Mouse (Mus musculus): ENCODE data around the gene Igflr1.
A peak's percentile ranks its signal among the peaks of the same experiment; 100 is the strongest.

Igflr1 gene

DNA sequence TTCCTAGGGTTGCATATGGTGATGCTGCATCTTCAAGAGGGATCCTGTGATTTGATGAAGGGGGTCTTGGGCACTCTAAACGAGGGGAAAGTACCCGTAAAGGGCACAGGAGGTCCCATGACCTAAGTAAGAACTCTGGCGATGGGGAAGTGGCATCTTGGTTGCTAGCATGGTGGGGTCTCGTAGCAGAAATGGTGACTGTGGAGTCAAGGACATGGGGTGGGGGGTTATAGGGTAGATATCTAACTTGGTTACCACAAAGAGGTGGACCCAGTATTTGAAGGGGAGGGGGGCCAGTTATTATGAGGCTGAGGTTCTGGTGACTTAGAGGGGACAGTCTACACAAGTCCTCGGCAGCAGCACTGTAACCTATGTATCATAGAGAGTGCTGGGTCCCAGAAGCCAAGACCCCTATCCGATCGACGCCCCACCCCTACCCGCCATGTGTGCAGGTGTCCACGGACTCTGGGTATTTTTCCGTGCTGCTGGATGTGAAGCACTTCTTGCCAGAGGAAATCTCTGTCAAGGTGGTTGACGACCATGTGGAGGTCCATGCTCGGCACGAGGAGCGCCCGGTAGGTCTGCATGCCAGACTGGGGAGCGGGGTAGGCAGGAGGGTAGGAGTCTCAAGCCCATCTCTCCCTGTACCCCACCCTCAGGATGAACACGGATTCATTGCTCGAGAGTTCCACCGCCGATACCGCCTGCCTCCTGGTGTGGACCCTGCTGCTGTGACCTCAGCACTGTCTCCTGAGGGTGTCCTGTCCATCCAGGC, 11.2 kb upstream of the Igflr1 start:
- DNase-seq = no peak

DNA sequence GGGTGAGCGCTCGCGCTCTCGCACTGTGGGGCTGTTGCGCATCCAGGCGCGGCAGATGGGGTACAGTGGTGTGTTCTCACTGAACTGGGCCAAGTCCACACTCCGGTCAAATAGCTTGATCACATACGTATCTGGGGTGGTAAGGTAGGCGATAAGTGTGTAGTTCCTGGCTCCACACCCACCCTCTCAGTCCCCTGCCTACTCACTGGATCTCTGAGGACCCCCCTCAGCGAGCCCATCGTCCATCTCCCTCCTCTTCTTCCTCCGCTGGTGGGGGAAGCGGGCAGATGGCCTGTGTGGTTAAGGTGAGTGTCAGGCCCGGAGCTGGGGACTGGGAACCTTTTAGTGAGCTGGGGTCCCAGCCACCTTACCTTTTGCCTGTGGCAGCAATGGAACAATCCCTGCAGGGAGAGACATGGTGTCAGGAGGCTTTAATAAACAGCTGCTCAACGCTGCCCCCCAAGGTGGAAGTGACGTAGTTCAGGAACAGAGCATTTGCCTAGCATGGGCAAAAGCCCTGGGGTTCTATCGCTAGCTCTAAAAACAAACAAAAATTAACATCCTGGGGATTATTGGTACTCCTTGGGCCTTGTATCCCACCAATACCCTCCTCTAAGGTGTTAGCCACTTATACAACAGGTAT, 8.2 kb upstream of the Igflr1 start:
- no peak for DNase-seq

DNA sequence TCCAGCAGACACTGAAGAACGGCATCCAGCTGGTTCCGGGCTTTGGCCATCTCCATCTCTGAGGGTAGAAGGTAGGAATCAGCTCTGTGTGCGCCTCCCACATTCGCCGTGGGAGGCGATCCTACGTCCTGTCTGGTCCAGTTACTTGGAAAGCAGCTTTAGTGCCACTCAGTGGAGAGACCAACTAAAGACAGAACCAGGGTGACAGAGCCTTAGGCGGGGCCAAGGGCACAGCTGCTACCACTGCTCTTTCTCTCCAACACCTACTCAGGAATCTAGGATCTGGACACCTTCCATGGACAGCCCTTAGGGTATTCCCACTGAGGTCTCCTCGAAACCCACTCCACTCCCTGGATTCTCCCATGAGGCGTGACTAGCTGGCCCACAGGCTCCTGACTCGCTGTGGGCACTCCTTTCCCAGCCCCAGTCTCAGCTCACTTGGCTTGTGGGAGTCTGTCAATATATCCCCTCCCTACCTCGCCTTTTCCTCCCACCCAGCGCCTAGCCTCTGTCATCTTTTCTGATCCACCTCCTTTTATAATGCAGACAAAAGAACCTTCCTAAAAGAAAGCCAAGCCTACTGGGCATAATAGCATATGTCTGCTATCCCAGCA, 7.2 kb upstream of the Igflr1 start:
- no peak for DNase-seq

- no peak for DNase-seq
Observed at GRCm38 (mm10) chr7:30558656-30559442, 6.4 kb upstream of the Igflr1 start.

- DNase-seq = peak; percentile 100
Observed at GRCm38 (mm10) chr7:30559443-30559954, 5.7 kb upstream of the Igflr1 start, which contains the start of gene Lin37. TSS of gene Lin37 (minus strand) at chr7:30559838.

- DNase-seq = no peak
Observed at GRCm38 (mm10) chr7:30560296-30560695, 4.9 kb upstream of the Igflr1 start.

DNA sequence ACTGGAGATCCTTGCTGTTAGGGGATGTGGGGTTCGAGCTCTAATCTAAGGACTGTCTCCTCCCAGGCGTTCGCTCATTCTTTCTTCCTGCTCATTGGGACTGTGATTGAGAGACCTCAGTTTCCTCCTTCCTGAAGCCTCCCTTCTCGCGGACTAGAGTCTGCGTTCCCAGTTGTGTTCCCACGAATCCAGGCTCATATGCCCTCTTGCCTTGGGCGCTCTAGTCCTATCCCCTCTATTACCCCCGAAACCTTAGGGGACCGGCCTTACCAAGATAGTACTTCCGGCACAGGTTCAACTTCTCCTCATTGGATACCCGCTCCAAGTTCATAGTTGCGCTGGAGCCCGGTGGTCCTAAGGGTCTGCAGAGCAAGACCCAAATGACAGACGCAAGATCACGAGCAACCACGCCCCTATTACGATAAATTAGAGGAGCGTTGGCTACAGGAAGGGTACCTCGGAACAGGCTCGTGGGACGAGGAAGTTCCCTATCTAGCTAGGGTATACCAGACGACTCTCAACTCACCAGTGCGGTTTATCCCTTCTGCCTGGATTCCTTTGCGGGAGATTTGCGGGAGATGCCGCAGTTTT, 2.6 kb upstream of the Igflr1 start:
- no peak for DNase-seq

DNA sequence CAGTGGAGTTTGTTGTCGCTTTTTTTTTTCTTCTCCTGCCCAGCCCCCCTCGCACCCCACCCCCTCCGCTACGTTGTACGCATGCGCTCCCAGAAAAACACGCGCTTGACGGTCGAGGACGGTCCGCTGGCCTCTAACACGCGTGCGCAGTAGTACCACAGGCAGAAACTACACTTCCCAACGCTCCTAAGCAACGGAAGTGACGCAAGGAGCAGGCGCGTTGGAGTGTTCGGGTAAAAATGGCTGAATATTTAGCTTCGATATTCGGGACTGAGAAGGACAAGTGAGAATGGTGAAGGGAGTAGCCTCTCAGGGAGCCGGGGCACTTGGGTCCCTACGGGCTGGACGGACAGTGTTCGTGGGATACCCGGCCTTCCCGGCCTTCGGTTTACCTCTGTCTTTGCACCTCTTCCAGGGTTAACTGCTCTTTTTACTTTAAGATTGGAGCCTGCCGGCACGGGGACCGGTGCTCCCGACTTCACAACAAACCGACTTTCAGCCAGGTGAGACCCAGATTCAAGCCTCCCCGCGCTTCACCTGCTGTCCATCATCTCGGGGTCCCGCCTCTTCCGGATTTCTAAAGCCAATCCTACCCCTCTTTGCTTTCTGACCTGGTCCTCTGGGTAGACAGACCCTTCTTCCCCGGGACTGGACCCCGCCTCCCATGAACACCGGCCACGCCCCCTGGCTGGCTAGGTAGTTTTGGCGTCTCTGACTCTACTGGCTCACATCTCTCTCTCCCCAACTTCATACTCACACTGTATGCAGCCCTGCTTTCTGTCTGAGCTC, 1.9 kb upstream of the Igflr1 start, which contains the start of the genes U2af1l4, Gm49396 and Psenen:
Gene U2af1l4 (plus strand): TSS at position 185 of the 789 bp plus-strand sequence.
Gene Gm49396 (plus strand): TSS at position 228 of the 789 bp plus-strand sequence.
Gene Psenen (minus strand): TSS at position 511 of the 789 bp plus-strand sequence.
- peak; percentile 99 for DNase-seq

GRCm38 (mm10) chr7:30563906-30564280, 1.3 kb upstream of the Igflr1 start:
- no peak for DNase-seq

DNA sequence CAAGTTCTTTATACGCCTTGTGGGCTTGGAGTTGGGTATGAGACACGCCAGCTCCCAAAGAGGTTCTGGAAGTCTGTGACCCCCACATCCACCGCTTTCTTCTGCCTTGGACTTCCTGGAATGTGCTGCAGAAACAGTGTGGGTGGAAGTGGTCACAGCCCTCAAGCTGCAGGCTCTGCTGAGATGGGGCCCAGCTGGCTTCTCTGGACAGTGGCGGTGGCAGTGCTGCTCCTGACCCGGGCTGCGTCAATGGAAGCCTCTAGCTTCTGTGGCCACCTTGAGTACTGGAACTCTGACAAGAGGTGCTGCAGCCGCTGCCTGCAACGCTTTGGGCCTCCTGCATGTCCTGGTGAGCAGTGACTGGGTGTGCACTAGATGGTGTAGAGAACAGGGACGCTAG, 806 bp downstream of the Igflr1 start:
- no peak for DNase-seq

GRCm38 (mm10) chr7:30567555-30567954, 2.3 kb downstream of the Igflr1 start:
- DNase-seq = no peak

- DNase-seq = no peak
Observed at GRCm38 (mm10) chr7:30572389-30572788, 7.2 kb downstream of the Igflr1 start.

DNA sequence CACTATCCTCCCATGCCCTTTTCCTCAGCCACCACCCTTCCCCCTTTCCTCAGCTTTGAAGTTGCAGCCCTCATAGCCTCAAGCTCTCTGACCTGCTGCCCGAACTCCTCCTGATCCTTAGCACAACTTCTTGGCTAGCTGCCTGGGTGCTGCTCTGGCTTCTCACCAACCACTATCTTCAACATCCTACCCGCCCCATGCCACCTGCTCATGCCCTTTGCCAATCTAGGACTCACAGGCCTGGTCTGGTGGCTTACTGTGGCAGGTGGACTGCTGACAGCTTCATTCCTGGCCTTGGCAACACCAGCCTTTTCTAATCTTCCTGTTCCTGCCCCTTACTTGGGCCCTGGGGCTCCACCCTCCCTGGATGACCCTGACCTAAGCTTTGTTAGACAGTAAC, 7.7 kb downstream of the Igflr1 start:
- DNase-seq = peak; percentile 56

GRCm38 (mm10) chr7:30579950-30580349, 14.7 kb downstream of the Igflr1 start:
- no peak for DNase-seq

DNA sequence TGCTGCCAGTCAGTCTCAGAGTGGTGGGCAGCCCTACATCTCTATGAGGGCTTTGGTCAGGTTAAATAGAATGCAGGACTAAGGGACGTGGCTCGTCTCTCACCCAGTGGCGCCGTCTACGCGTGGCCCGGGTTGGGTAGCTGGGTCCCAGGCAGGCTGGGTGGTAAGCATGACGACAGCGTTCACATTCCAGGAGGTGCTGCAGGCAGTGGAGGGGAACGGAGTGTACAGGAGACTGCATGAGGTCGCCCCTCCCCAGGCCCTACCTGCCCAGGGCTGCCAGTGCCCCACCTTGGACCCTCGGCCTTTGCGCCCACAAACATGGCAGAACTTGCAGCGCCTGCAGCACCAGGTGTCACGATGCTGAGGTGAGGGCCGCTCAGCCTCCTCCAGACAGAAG, 16.3 kb downstream of the Igflr1 start:
- DNase-seq = no peak

DNA sequence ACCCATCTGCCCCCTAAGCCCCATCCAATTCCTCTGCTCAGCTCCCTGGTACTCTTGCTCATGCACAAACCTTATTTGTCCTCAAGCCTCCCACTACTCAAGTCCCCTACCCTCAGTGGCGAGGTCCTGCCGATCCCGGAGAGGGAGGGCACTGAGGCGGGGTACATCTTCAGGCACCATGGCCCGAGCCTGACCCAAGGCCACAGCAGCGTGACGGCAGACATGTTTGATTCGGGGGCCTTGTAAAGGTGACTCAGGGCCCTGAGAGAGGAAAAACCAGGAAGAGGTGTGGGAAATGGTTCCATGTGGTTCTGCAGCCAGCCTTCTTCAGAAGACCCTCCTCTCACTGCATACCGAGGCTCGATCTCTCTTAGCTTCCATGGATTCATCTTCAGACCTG, 19.1 kb downstream of the Igflr1 start:
- no peak for DNase-seq

DNA sequence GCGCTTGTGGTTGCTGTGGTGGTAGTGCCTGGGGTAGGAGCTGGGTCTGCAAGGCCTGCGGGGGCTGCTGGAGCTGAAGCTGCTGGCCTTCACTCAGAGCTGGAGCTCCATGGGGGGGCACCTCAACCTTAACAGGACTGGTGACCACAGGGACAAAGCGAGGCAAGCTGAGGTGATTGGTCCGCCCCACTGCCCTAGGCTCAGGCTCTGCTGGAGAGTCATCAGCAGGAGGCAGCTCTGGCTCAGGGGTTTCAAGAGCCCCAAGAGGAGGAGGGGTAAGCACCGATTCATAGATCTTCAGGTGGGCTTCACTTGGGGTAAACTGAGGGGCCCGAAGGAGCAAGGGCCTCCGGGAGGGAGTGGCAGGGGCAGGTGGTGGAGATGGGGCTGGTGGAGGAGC, 19.9 kb downstream of the Igflr1 start:
- no peak for DNase-seq

DNA sequence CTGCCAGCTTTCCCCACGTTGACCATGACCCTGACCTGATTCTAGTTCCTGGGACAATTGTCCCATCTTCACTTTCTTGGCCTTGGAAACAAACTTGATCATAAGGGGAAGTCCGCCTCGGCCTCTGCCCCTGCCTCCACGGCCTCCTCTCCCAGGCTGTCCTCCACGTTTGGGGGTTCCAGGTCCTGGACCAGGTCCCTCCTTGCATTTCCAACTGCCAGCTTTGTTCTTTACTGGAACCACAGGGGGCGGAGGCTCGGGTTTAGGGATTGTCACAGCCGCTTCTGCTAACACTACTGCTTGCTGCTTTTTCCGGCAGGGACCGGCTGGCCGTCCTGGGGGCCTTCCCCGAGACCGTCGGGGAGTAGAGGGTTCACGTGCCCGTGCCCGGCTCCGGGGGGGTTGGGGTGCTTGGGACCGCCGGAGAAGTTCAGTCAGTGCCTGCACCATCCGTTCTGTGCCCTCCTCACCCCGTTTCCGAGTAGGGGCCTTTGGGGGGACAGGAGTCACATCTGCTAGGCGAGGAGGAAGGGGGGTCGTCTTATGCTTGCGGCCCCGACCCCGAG, 21.3 kb downstream of the Igflr1 start:
- no peak for DNase-seq

DNA sequence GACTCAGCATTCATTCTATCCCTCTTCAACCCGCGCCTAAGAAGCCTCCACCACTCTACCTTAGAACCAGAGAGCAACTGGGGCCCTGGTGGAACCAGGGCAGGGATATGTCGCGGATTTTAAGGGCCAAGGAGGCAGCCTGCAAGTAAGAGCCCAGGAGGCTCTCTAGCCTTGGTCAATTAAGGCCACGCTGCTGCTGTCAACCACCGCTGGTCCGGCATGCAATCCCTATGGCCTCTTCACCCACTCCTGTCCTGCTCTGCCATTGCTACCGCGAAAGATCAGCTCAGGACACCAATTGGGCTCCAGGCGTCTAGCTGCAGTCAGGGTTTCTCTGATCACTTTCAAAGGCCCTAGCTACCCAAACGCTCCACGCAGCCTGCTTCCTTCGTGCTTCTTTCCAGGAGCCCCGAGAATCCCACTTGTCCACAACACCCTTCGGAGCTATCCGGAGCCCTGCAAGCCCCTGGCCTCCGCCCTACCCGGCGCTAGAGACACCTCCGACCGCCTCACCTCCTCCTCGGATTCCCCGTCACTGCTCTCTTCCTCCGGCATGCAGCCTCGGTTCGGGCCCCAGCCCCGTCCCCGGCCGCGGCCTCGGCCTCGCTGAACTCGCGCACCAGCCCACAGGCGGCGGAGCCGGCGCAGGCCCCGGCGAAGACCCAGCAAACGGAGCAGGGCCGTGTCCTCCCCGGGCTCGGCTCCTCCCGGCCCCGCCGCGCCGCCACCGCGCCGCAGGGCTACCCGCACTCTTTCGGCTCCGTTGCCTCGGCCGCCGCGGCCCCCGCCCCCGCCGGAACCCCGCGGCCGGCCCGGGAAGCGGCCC, 22.8 kb downstream of the Igflr1 start:
- DNase-seq = peak; percentile 25

Data from lung, postnatal 36 days (tissue).